Mouse (Mus musculus): Measurements from ENCODE around the gene Depdc1b.

The Depdc1b gene

DNA sequence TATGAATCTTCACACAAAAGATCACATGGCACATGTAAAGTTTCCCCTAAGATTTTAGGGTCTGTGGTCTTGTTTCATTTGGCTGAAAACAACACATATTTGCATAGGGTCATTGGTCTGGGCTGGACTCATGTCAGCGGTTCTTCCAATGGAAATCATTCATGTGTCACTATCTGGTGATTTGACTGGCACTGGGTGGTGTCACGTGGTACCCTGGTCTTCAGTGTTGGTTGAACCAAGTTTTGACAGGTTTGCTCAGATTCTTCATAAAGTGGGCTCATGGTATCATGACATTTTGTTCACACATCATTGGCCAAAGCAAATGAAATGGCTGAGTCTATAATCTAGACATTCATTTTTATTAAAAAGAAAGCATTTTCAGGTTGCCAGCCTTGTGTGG is 1.3 kb downstream of the Depdc1b start:
- DNase-seq (ENCODE audit: low read depth, low spot score): no peak

DNA sequence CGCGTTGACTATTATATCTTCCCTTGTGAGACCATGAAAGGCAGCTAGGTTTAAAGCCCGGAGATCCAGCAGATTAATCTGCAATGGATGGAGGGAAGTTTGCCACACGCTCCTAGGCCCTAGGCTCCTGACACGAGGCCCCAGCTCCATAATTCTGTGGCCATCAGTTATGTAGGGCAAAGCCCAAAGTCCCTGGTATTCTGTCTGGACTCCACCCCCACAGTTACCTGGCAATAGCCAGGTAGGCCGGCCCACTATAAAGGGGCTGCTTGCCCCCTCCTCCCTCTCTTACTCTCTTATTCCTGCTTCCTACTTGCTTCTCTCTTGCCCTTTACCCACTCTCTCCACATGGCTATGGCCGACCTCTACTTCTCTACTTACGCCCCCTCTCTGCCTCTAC is 2.9 kb downstream of the Depdc1b start:
- no peak for DNase-seq (ENCODE audit: low read depth, low spot score)

DNA sequence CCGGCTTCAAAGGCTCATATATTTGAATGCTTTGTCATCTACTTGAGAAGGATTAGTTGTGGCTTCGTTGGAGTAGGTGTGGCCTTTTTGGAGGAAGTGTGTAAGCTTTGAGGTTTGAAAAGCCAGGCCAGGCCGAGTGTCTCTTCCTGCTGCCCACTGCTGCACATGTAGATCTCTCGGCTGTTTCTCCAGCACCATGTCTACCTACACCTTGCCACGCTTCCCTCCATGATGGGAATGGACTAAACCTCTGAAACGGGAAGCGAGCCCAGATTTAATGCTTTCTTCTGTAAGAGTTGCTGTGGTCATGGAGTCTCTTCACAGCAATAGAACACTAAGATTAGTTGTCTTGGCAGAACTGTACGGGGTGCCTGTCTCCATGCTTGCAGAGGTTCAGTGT is 4.1 kb downstream of the Depdc1b start:
- DNase-seq (ENCODE audit: low read depth, low spot score): no peak

GRCm38 (mm10) chr13:108322466-108322865 is 6.3 kb downstream of the Depdc1b start:
- DNase-seq (ENCODE audit: low read depth, low spot score): no peak

- no peak for DNase-seq (ENCODE audit: low read depth, low spot score)
Measured at GRCm38 (mm10) chr13:108323317-108323716, 7.2 kb downstream of the Depdc1b start.

GRCm38 (mm10) chr13:108323866-108324829 is 8.0 kb downstream of the Depdc1b start:
- DNase-seq (ENCODE audit: low read depth, low spot score): no peak

DNA sequence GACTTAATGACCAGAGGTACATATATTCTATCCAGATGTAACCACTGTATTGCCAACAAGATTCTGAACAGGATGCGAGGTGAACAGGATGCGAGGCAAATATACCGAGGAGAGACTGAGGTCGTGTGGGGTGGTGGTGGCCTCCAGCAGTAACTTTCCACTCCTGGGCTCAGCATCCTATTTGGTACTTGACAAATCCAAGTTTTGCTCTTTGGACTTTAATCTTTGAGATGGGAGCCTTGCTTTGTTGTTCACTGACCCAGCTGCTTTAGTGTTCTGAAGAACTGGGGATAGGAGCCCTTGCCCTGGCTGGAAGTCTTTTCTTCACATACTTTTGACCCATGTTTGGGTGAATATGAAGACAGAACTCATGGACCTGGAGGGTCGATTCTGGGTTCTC is 9.7 kb downstream of the Depdc1b start:
- no peak for DNase-seq (ENCODE audit: low read depth, low spot score)

DNA sequence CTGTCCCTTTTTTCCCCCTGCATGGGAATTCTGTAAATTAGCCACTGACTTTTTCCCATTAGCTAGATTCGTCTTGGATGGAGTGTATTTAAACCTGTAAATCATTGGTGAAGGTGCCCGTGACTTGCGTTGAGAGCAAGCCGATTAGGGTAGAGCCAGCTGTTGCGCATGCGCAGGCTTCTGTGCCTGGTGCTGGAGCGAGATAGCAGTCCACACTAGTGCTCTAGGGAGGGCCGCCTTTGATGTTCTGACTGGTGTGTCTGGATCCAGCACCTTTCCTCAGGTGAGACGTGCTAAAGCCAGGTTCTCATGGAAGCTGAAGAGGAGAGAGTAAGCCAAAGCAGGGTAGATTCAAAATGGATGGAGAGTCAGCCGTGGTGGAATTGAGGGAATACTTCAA is 10.2 kb downstream of the Depdc1b start:
- no peak for DNase-seq (ENCODE audit: low read depth, low spot score)

DNA sequence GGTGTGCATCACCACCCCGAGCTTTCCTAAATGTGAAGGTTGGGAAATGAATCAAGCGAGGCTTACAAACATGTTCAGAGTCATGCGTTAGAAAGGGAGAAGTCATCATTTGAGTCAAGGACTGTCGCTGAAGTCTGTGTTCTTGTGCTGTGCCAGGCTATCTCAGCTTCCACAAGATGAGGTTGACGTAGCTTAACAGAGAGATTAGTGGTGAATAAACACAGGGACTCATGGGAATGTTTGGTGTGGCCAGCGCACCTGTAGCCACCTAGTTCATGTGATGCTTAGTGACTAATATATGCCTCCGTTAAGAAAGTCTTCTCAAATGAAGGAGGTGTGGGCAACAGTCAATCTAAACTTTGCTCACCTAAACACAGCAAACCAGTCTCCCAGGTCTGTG is 10.9 kb downstream of the Depdc1b start:
- DNase-seq (ENCODE audit: low read depth, low spot score): no peak

- DNase-seq (ENCODE audit: low read depth, low spot score): no peak
Measured at GRCm38 (mm10) chr13:108328406-108329180, 12.5 kb downstream of the Depdc1b start.

GRCm38 (mm10) chr13:108329693-108330092 is 13.6 kb downstream of the Depdc1b start:
- DNase-seq (ENCODE audit: low read depth, low spot score): no peak

DNA sequence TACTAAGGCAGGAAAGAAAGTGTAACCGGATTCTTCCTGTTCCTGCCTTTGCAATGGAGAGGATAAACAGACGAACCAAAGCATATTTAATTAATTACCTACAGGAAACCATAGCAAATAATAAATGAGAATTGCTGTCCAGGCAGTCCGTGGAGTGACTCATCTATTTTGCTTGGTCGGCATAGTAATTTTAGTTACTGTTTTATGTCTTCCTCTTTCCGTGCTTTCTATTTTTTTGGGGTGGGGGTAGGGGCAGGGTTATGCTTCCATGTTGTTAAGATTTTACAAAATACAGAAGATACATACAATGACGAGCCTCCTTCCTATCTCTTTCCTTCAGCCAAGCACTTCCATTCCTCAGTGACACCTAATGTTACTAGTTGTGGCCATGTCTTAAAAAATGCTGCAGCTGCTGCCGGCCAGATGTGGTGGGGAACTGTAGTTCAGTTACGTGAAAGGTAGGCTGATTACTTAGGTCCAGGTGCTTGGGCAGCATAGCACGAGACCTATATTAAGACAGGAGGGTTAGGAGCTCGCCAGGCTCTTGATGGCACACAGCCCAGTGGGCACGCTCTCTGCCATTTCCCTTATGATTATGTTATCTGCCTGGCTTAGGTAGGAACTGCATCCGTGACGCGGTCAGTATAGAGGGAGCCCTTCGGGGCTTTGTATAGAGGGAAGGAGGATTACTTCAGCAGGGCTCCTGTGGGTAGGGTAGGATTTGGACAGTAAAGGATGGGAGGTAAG is 19.3 kb downstream of the Depdc1b start:
- DNase-seq (ENCODE audit: low read depth, low spot score): no peak

DNA sequence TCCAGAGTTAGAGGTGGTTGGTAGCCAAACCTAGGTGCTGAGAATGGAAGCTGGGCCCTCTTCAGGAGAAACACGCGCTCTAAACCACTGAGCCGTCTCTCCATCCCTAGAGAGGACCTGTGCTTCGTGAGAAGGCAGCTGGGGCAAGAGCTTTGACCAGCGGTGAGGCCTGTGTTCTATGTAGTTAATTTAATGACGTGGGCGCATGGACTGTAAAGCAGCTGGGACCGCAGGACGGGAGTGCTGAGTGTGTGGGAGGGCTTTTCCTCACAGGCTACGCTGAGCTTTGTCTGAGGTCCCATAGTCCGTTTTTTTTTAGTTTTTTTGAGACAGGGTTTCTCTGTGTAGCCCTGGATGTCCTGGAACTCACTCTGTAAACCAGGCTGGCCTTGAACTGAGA is 20.1 kb downstream of the Depdc1b start:
- no peak for DNase-seq (ENCODE audit: low read depth, low spot score)

DNA sequence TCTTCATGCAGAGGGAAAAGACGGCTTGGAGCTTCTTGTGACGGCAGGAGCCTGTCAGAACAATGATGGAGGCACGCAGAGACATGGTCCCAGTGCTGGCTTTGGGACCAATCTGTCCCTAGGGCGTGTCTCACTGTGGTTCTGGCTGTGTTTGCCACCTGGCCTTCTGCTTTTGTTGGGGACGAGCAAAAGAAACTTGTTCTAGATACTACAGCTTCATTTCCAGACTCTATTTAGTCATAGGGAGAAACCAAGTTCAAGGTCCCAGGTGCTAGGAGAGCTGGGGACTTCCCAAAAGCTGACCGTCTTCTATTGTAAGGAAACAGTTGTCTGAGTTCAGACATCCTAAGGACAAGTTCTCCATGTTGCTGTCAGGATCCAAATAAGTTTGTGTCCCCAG is 21.2 kb downstream of the Depdc1b start:
- no peak for DNase-seq (ENCODE audit: low read depth, low spot score)

DNA sequence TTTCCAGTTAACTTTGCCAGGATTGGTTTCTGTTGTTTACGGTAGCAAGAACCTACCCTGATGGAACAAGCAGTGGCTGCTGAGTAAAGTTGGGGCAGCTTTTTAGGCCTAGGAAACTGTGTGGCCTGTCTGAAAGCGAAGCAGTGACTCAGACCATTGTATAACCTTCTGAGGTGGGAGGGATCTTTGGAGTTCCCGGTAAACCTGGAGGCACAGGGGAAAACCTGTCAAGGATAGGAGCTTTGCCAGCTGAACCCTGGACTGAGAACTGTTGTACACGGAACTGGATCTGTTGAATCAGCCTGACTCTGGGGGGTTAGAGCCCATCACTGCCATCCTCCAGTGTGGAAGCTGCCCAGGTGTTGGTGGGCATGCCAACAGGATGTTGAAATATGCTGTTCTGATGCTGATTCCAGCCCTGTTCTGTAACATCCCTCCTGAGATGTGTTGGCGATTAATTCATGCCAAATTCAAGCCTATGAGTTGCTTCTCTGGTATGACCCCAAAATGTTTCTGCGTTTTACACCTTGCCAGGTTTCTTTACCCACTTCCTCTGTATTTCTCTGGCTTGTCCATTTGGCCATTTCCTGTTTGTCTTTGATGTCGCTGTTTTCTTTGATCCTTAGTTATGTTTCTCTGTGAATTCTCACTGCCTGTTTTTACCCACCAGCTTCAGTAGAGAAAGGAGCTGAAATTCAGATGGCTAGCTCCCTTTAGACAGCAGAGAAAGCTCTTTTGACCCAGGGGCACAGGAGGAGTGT is 22.1 kb downstream of the Depdc1b start:
- DNase-seq (ENCODE audit: low read depth, low spot score): no peak

DNA sequence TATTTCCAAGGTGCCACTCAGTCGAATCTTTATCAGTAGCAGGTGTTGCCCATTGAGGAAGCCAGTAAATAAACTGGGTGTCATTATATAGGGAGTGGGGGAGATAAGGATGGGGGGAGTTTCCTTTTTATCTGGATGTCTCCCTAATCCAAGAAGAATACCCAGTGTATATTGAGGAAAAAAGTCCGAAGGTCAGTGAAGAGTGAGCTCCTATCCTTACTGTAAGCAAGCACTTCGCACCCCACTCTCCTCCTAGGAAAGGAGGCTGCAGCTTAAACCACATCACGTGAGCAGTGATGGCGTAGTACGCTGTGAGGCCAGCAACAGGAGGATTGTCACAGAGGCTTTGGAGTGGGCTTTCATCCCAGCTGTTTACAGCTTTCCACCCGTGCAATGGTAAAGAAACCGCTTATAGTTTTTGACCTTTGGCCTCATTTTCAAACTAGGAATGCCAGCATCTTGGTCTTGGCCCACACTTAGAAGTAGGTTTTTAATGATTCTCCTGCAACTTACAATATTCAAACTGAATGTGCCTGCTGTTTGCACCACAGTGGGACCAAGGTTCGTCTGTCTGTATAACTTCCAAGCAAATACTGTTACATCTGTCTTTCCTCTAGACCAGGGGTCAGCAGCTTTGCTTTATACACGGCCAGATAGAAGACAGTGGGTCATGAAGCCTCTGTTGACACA is 23.9 kb downstream of the Depdc1b start:
- no peak for DNase-seq (ENCODE audit: low read depth, low spot score)

GRCm38 (mm10) chr13:108341585-108341984 is 25.5 kb downstream of the Depdc1b start:
- DNase-seq (ENCODE audit: low read depth, low spot score): no peak

GRCm38 (mm10) chr13:108345756-108346155 is 29.6 kb downstream of the Depdc1b start:
- no peak for DNase-seq (ENCODE audit: low read depth, low spot score)

GRCm38 (mm10) chr13:108347016-108347415 is 30.9 kb downstream of the Depdc1b start:
- DNase-seq (ENCODE audit: low read depth, low spot score): no peak

DNA sequence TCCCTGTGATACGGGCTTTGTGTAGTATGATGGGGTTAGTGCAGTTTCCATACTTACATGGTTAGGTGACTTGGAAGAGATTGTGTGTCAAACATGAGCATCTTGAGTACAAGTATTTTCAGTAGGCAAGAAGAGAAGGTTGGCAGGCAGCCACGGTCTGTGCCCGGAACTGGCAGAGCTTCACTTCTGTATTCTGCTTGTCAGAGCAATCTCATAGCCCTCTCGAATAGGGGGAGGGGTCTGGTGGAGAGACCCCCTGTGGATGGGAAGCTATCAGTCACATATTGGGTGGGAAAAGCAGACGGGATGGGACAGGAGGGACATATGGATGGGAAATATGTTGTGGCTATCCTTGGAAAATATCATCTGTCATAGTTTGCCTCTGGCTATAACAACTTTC is 33.5 kb downstream of the Depdc1b start:
- no peak for DNase-seq (ENCODE audit: low read depth, low spot score)

DNA sequence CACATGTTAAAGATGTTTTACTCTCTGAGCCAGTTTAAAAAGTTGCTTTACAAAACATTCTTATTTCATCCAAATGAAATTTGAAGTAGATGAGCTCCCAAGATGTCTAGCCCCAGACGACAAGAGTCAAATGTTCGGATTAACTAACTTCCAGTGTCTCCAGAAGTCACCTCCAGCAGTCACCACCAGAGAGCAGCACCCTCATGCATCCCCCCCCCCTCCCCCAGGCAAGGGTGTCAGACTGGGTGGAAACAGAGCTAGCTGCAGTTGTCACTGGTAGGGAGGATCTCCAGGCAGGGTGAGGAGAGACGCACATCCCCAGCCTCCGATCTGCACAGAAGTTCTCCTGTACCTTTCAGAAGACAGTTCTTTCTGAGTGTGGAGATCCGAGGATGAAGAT is 37.6 kb downstream of the Depdc1b start:
- DNase-seq (ENCODE audit: low read depth, low spot score): no peak
